Mouse (Mus musculus) cerebellum, adult 2 months (tissue): ENCODE data around the gene Mcm8.

ENCODE experiments used
- CTCF ChIP-seq: fragments of 200-500 bp; IDR thresholded peaks from 2 replicates; pipeline ENCODE4 v1.5.1; 2011; ENCODE audit warnings: low read depth, mild to moderate bottlenecking, control low read depth, low read length, moderate library complexity, borderline replicate concordance; ENCODE audit not compliant: insufficient read depth
- POLR2A ChIP-seq: fragments of 200-500 bp; IDR thresholded peaks from 2 replicates; pipeline ENCODE4 v1.6.1; 2011; ENCODE audit warnings: low read length, control low read depth, borderline replicate concordance; ENCODE audit not compliant: insufficient read depth

GRCm38 (mm10) chr2:132793441-132794203 lies 22.3 kb upstream of the Mcm8 start:
- TF ChIP-seq CTCF (no peak), POLR2A (no peak)
